Mouse (Mus musculus): Measurements from ENCODE around the gene Gm7173. TPM values are rescaled to one million over a fixed set of nuclear protein-coding genes. Genes with fewer than 3 reads are reported as not detected.
A peak's percentile ranks its signal among the peaks of the same experiment; 100 is the strongest.

Gm7173 gene
- polyA plus RNA-seq (2015; fragmentation: Nextera tagmentation; extraction: Ambion mirVana): 0.83 and 1.1 TPM in 2 replicates

DNA sequence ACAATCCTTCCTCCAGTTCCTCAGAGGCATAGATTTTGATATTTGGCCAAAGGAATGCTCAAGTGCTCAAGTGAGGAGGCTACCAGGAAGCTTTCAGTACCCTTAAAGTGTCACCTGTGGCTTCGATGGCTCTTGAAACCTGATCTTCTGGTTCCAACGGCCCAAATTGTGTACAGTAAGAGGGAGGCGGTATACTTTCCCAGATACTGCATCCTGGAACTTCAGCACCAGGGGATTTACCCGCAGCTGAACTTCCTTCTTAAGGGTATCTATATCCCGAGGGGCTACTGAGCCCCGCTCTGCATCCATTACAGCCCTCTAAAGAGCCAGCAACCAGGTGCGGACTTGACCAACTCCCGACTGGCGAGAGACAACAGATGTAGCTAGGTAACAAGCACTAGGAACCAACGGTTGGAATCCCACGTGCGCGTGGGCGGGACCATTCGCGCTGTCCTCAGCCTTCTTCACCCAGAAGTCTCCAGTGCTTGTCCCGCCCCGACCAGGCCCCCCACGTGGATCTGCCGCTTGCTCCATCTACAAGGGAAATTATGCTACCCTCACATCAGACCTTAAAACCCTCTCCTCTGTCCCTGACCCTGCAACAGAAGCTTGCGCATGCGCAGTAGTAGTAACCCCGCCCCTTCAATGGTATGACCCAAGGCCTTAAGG is at the start of gene Gm7173:
Gene Gm7173, minus strand, starts transcription at position 309 of the 669 bp plus-strand sequence.
- Histone ChIP-seq H3K4me3 (replicated peaks) (peak within 1 kb of the TSS; percentile 40), H3K9me3 (replicated peaks) (no peaks in the 10 kb centered on the region), H3K9ac (no peak within 1 kb of the TSS), H3K27ac (replicated peaks) (no peak within 1 kb of the TSS), H3K36me3 (no peaks in the 10 kb centered on the region), H3K27me3 (no peaks in the 10 kb centered on the region), H3K4me1 (no peaks in the 10 kb centered on the region), H3K4me2 (replicated peaks) (peak within 1 kb of the TSS; percentile 47)
- ATAC-seq (ENCODE audit: insufficient number of reproducible peaks, low FRiP score, low TSS enrichment, low read depth): no peak
- 17% methylated on average over 23 of the region's 23 CpGs for WGBS

DNA sequence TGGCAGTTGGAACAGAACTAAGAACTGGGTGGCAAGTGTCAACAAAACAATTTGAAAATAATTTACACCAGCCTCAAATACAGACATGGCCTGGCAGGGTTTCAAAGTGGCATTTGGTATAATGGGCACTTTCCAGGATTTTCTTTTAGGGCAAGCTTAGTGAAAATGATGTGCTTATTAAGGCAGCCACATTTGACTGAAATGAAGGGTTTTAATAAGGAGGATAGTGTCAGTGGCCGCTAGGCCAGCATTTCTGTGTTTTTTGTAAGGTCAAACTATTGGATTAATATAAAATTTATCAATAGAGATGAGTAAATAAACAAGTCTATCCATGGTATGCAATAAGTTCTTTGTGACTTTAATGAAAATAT is 546 bp upstream of the Gm7173 start:
- Histone ChIP-seq H3K36me3 (no peaks in the 10 kb centered on the region), H3K27ac (replicated peaks) (no peak overlapping the region), H3K27me3 (no peaks in the 10 kb centered on the region), H3K4me3 (replicated peaks) (peak overlapping the region; percentile 40), H3K9me3 (replicated peaks) (no peaks in the 10 kb centered on the region), H3K4me1 (no peaks in the 10 kb centered on the region), H3K9ac (no peak overlapping the region), H3K4me2 (replicated peaks) (peak overlapping the region; percentile 47)
- 71% methylated on average over 1 of the region's 1 CpGs for WGBS
- no peak for ATAC-seq (ENCODE audit: insufficient number of reproducible peaks, low FRiP score, low TSS enrichment, low read depth)

DNA sequence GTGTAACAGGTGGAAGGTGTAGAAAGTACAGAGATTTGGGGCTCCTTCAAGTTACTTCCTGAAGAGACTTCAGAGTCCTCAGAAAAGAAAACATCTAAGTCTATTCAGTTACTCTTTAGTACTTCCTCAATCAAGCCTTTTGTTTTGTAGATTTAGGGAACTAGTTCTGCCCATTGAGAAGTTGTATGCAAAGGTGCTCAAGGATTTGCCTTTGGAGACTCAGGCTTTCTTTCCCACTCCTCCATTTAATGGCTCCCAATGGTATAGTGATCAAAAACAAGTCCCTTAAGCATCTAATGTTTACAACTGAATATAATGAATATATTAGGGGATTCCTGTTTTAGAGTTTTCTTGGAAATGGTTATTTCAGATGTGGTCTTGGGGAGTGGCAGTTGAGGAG is 200.3 kb downstream of the Gm7173 start:
- ATAC-seq (ENCODE audit: insufficient number of reproducible peaks, low FRiP score, low TSS enrichment, low read depth): no peak
- no peak overlapping the region for H3K9ac ChIP-seq
- no peaks in the 10 kb centered on the region for H3K36me3 ChIP-seq
- no peak overlapping the region for H3K4me2 ChIP-seq (replicated peaks)
- H3K27me3 ChIP-seq: no peaks in the 10 kb centered on the region
- no peaks in the 10 kb centered on the region for H3K4me1 ChIP-seq
- no peak overlapping the region for H3K27ac ChIP-seq (replicated peaks)
- H3K4me3 ChIP-seq (replicated peaks): no peak overlapping the region
- H3K9me3 ChIP-seq (replicated peaks): no peaks in the 10 kb centered on the region

Other genes with a start within 250 kb of the Gm7173 start
- 0.09 and 0.20 TPM in 2 replicates for gene Mageb16, start 154.2 kb upstream of the Gm7173 start, polyA plus RNA-seq (2015; fragmentation: Nextera tagmentation; extraction: Ambion mirVana)